ENCODE assay signal across 8 mouse cellular contexts in the genomic region with DNA sequence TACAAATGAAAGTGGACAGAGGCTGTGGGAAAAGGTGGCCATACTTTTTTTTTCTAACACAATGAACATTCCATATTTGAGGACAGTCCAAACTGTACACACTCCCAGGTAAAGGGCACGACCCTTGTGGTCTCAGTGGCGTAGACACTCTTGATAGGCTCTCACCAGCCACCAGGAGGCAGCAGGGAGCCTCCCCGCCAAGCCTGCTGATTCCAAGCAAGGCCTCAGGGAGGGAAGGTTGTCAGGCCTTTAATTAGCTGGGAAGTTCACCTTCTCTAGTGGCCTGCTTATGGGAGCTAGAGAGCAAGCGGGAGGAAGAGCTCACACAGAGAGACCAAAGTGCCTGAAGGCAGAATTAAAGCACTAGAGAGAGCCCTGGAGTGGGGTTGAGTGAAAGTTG.
DNase-seq lines count a peak whose midpoint lies in the region; ATAC-seq and TF ChIP-seq lines count a peak whose summit lies in the region.
"Had no signal": no experiment of that assay in that cellular context is flagged by ENCODE, and none has a peak within 500 bp of the region (broad histone marks: within the 10 kb centered on the region; RNA-seq: fewer than 3 reads in every experiment).

No protein-coding gene starts in this region.

- peak; percentile 60; the same call in 1 of the 2 replicates for TF ChIP-seq CTCF in testis, adult 2 months (IDR thresholded peaks at IDR 0.05; ENCODE audit: control insufficient read depth, insufficient read depth, insufficient replicate concordance, low read depth, low read length)

- ATAC-seq in hindbrain, embryonic 11.5 days (ENCODE audit: low FRiP score): no peak
- ATAC-seq in hindbrain, embryonic 12.5 days (ENCODE audit: low FRiP score): no peak
- ATAC-seq in embryonic facial prominence, embryonic 14.5 days (ENCODE audit: low read depth): no peak

- TF ChIP-seq POLR2A in testis, adult 2 months (IDR thresholded peaks at IDR 0.05; ENCODE audit: control insufficient read depth, low read depth, low read length): no peak

- peak; percentile 54 for DNase-seq in hindbrain, embryonic 11.5 days (ENCODE audit: low spot score)
- DNase-seq in testis, postnatal 14 days (ENCODE audit: low spot score): no peak
- peak; percentile 50 for DNase-seq in embryonic facial prominence, embryonic 14.5 days (ENCODE audit: low spot score)
- no peak for DNase-seq in frontal cortex, postnatal 14 days (ENCODE audit: low spot score in 2 of 2)
- no peak for DNase-seq in Muller cell, postnatal 12 days (ENCODE audit: inconsistent ontology term)

- H3K27ac ChIP-seq in hindbrain, embryonic 11.5 days (ENCODE audit: low read depth, low read length): no peak overlapping the region
- H3K27ac ChIP-seq in hindbrain, embryonic 12.5 days: no peak overlapping the region
- no peak overlapping the region for H3K27ac ChIP-seq in testis, adult 2 months (ENCODE audit: control insufficient read depth, insufficient read depth, low read depth, low read length)
- H3K27ac ChIP-seq in embryonic facial prominence, embryonic 14.5 days (replicated peaks; ENCODE audit: low read depth, low read length): no peak overlapping the region

- no peak overlapping the region for H3K4me3 ChIP-seq in hindbrain, embryonic 11.5 days (ENCODE audit: low read depth, low read length)
- no peak overlapping the region for H3K4me3 ChIP-seq in hindbrain, embryonic 12.5 days
- H3K4me3 ChIP-seq in testis, adult 2 months (ENCODE audit: control insufficient read depth, low read depth, low read length): no peak overlapping the region
- H3K4me3 ChIP-seq in embryonic facial prominence, embryonic 14.5 days (ENCODE audit: low read depth, low read length): no peak overlapping the region
- H3K4me3 ChIP-seq: heart, embryonic 12.5 days had no signal

- 56% methylated on average over 4 of the region's 4 CpGs for WGBS in hindbrain, embryonic 11.5 days
- 46% methylated on average over 4 of the region's 4 CpGs for WGBS in hindbrain, embryonic 12.5 days
- WGBS in embryonic facial prominence, embryonic 14.5 days: 45% methylated on average over 4 of the region's 4 CpGs

- no peak overlapping the region for H3K4me2 ChIP-seq in hindbrain, embryonic 11.5 days (replicated peaks; ENCODE audit: low read depth, low read length)
- H3K4me2 ChIP-seq in hindbrain, embryonic 12.5 days (replicated peaks): no peak overlapping the region
- H3K4me2 ChIP-seq in embryonic facial prominence, embryonic 14.5 days (ENCODE audit: low read depth, low read length): no peak overlapping the region
- H3K4me2 ChIP-seq: heart, embryonic 12.5 days had no signal

- no peaks in the 10 kb centered on the region for H3K27me3 ChIP-seq in hindbrain, embryonic 11.5 days (ENCODE audit: control insufficient read depth, insufficient read depth, low read length)
- no peaks in the 10 kb centered on the region for H3K27me3 ChIP-seq in hindbrain, embryonic 12.5 days
- H3K27me3 ChIP-seq in testis, adult 2 months (ENCODE audit: control insufficient read depth, insufficient read depth, low read length): no peaks in the 10 kb centered on the region
- H3K27me3 ChIP-seq in embryonic facial prominence, embryonic 14.5 days (replicated peaks; ENCODE audit: control insufficient read depth, insufficient read depth, low read length): 0 out of 2 replicates have a peak, but pooled peaks cover 5% of the 10 kb centered on the region
- H3K27me3 ChIP-seq: heart, embryonic 12.5 days had no signal

- 0 out of 2 replicates have a peak, but pooled peaks cover 2% of the 10 kb centered on the region for H3K4me1 ChIP-seq in hindbrain, embryonic 11.5 days (replicated peaks; ENCODE audit: control insufficient read depth, insufficient read depth, low read length)
- H3K4me1 ChIP-seq in hindbrain, embryonic 12.5 days: peaks cover under 1% of the 10 kb centered on the region; the same call in 1 of the 2 replicates
- peaks cover 7% of the 10 kb centered on the region for H3K4me1 ChIP-seq in testis, adult 2 months (ENCODE audit: control insufficient read depth, insufficient read depth, low read length)
- H3K4me1 ChIP-seq in embryonic facial prominence, embryonic 14.5 days (ENCODE audit: control insufficient read depth, insufficient read depth, low read length): no peaks in the 10 kb centered on the region
- H3K4me1 ChIP-seq: heart, embryonic 12.5 days had no signal

- H3K9ac ChIP-seq in hindbrain, embryonic 11.5 days (ENCODE audit: low read depth, low read length): no peak overlapping the region
- no peak overlapping the region for H3K9ac ChIP-seq in hindbrain, embryonic 12.5 days
- no peak overlapping the region for H3K9ac ChIP-seq in embryonic facial prominence, embryonic 14.5 days (ENCODE audit: low read depth, low read length)
- H3K9ac ChIP-seq: heart, embryonic 12.5 days had no signal

- no peaks in the 10 kb centered on the region for H3K36me3 ChIP-seq in hindbrain, embryonic 11.5 days (ENCODE audit: control insufficient read depth, insufficient read depth, low read length)
- H3K36me3 ChIP-seq in hindbrain, embryonic 12.5 days: no peaks in the 10 kb centered on the region
- no peaks in the 10 kb centered on the region for H3K36me3 ChIP-seq in testis, adult 2 months (ENCODE audit: control insufficient read depth, insufficient read depth, low read length)
- no peaks in the 10 kb centered on the region for H3K36me3 ChIP-seq in embryonic facial prominence, embryonic 14.5 days (ENCODE audit: control insufficient read depth, insufficient read depth, low read length)
- H3K36me3 ChIP-seq: heart, embryonic 12.5 days had no signal

- no peaks in the 10 kb centered on the region for H3K9me3 ChIP-seq in hindbrain, embryonic 11.5 days (ENCODE audit: control insufficient read depth, low read length)
- H3K9me3 ChIP-seq in hindbrain, embryonic 12.5 days (replicated peaks): no peaks in the 10 kb centered on the region
- H3K9me3 ChIP-seq in embryonic facial prominence, embryonic 14.5 days (ENCODE audit: control insufficient read depth, low read length): no peaks in the 10 kb centered on the region
- H3K9me3 ChIP-seq: heart, embryonic 12.5 days had no signal

Comparison
In these comparisons a context has a peak if more than half of its experiments do, and no peak if none do; other contexts are left out.
1. DNase-seq: peak in hindbrain, embryonic 11.5 days (single experiment) and embryonic facial prominence, embryonic 14.5 days (single experiment); none in testis, postnatal 14 days (single experiment), frontal cortex, postnatal 14 days (0 of 2) and Muller cell, postnatal 12 days (single experiment).